Mouse (Mus musculus) frontal cortex, adult (tissue): ENCODE data around the gene Usp25.

Source experiments
- ATAC-seq: cut with Nextera tagmentation; 2 replicates; pipeline ENCODE4 v1.9.2; 2017; ENCODE audit warnings: mild to moderate bottlenecking, moderate library complexity, mixed read lengths; ENCODE audit not compliant: low TSS enrichment

The Usp25 gene

DNA sequence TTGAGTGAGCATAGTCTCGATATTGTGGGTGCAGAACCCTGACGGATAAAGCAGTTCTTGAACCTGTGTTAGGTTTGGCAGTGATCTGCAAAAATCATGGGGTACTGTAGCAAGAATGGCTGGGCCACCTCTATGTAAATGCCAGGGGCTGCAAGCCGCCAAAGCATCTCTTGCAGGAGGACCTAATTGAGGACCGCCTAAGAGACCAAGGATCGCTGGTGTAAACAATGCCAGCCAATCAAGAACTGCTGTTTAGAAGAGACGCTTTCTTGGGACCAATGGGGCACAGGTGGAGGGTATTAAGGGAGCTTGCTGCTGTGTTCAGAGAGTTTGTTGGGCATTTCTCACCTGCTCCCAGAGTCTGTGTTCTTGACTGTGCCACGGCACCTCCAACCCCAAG lies 127.1 kb downstream of the Usp25 start:
- ATAC-seq: no peak

DNA sequence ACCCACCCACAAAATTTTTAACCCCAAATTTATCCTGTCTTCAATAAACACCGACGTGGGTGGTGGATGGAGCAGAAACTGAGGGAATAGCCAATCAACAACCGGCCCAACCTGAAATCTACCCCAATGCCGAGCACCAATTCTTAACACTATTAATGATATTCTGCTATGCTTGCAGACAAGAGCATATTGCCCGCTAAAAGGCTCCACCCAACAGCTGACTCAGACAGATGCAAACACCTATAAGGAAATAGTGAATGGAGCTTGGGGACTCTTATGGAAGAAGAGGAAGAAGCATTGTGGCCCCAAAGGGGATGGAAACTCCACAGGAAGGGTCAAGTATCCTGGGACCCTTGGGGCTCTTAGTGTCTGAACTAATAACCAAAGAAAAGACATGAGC lies 133.3 kb downstream of the Usp25 start:
- ATAC-seq: no peak

DNA sequence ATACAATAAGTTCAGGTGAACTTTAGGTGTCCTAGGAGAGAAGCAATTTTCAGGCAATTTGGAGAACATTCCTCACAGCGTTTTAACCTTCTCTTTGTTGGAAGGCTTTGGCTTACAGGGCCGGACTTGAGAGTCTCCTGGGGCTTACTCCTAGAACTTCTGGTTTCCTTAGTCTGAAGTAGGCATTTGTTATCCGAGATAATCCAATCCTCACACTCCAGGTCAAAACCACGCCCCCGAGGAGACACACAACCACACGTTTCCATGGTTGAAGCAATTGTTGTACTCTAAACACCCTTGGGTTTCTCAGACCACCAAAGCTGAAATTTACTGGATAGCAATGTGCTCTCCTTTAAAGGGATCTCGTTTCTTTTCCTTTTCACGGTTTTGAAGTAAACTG lies 136.8 kb downstream of the Usp25 start:
- no peak for ATAC-seq

DNA sequence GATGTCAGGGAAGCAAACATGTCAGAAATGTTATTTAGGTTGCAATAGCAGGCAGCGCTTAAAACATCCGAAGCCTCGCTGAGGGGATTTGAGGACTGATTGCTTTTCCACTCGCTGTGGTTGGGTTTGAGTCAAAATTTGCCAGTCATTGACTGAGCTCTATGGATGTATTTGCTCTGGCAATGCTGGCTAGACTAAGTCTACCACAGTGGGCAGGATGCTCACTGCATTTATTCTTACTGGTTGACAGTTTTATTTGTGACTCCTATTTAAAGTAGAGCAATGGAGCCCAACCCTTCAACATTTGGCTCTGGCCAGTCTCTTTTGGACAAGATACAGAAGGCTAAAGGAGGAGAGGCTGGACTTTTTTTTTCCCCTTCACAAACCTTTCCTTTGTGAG lies 137.4 kb downstream of the Usp25 start:
- peak; percentile 45 for ATAC-seq

DNA sequence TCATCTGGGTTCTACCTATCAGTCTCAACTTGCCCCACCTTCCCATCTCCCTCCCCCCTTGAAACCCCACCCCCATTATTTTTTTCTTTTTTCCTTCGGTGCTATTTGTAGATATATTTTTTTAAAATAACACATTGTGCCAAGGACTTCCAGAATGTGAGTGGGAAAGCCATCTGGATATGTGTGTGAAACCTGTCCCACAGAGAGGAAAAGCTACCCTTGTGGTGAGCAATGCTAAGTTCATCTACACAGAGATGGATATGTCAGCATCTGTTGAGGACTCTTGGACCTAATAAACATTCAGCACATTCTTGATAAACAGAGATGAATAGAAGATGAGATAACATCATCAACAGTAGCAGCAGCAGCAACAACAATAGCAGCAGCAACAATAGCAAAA lies 138.8 kb downstream of the Usp25 start:
- peak; percentile 88 for ATAC-seq

DNA sequence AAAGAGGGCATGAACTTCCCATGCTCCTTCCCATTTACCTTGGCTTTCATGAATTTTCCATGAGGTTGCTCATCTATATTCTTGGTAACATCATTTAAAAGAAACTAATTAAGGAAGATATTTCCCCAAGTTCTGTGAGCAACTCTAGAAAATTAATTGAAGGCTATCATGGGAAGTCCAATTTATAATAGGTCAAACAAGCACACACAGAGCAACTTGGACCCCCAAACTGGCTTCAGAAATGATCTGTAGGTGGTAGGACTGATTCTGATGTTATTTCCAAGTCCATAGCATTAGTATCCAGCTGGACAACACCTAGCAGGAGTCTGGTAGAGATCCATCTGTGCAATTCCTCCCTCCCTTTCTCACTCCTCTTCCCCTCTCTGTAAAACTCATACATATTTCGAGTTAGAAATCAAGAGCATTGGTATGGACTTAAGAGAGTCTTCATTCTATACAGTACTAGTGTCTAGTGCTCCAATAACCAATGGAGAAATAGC lies 139.8 kb downstream of the Usp25 start:
- ATAC-seq: no peak

DNA sequence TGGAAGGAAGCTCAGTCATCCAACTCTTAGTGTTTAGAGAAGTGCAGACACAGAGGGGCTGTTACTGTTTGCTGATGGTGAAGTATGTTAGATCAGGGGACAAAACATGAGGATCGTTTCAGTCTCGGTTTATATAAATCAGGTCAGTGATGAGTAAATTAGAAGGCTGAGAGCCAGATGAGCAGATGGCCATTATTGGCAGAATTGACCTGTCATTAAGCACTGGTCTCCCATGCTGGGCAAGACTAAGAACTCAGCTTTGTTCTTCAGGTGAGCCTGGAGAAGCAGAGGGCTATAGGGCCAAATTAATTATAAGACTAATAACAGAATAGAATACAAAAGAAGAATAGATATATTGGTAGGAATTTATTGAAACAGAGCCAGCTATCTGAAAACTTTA lies 140.3 kb downstream of the Usp25 start:
- ATAC-seq: no peak

DNA sequence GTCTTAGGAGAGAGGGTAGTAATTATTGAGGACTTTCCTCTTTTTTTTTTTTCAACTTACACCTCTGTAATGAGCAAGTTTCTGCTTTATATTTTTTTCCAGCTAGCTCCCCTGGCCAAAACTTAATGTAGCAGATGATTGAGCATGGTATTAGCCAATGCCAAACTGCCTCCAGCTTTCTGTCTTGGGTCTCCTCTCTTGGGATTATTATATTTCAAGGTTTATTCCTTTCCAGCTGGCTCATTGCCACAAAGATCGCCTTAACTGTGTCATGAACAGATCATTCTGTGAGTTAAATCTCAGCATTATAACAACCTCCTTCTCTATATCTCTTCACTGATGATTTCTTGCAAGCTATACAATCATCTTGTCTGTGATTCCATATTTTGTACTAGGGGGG lies 141.3 kb downstream of the Usp25 start:
- ATAC-seq: no peak
